ENCODE assay signal across 22 mouse cellular contexts in genomic region chr3:63814203-63814602, GRCm38 (mm10).
DNase-seq lines count a peak whose midpoint lies in the region; ATAC-seq lines count a peak whose summit lies in the region.
"Had no signal": no experiment of that assay in that cellular context is flagged by ENCODE, and none has a peak within 500 bp of the region (broad histone marks: within the 10 kb centered on the region; RNA-seq: fewer than 3 reads in every experiment).

No protein-coding gene starts in this region.

- H3K9me3 ChIP-seq in embryonic facial prominence, embryonic 14.5 days (ENCODE audit: control insufficient read depth, low read length) = no peaks in the 10 kb centered on the region
- no peaks in the 10 kb centered on the region for H3K9me3 ChIP-seq in embryonic facial prominence, embryonic 10.5 days
- no peaks in the 10 kb centered on the region for H3K9me3 ChIP-seq in intestine, embryonic 16.5 days (ENCODE audit: control insufficient read depth, low read length)
- H3K9me3 ChIP-seq in stomach, embryonic 15.5 days = no peaks in the 10 kb centered on the region
- H3K9me3 ChIP-seq: embryonic facial prominence, embryonic 13.5 days; forebrain, embryonic 10.5 days; forebrain, embryonic 13.5 days; hindbrain, embryonic 12.5 days; hindbrain, embryonic 15.5 days had no signal

- peak; percentile 12 for DNase-seq in embryonic facial prominence, embryonic 14.5 days (ENCODE audit: low spot score)
- no peak for DNase-seq in embryonic facial prominence, embryonic 10.5 days (ENCODE audit: low spot score)
- no peak for DNase-seq in spleen, adult 12 weeks (ENCODE audit: low spot score)
- no peak for DNase-seq in gastrocnemius, postnatal 14 days
- no peak for DNase-seq in ovary, adult 18-20 months (ENCODE audit: low spot score)
- DNase-seq: adrenal gland, postnatal 10 days; cerebellum, adult 11 months; cerebellum, adult 2 months; cerebellum, adult 9-11 months; cerebellum, postnatal 25 days; gastrocnemius, postnatal 10 days; heart, adult 11 months had no signal

- no peak overlapping the region for H3K9ac ChIP-seq in embryonic facial prominence, embryonic 14.5 days (ENCODE audit: low read depth, low read length)
- H3K9ac ChIP-seq in intestine, embryonic 16.5 days (ENCODE audit: low read depth, low read length) = no peak overlapping the region
- no peak overlapping the region for H3K9ac ChIP-seq in stomach, embryonic 15.5 days
- H3K9ac ChIP-seq: embryonic facial prominence, embryonic 13.5 days; forebrain, embryonic 13.5 days; hindbrain, embryonic 12.5 days; hindbrain, embryonic 15.5 days had no signal

- H3K27ac ChIP-seq in embryonic facial prominence, embryonic 14.5 days (replicated peaks; ENCODE audit: low read depth, low read length) = no peak overlapping the region
- no peak overlapping the region for H3K27ac ChIP-seq in embryonic facial prominence, embryonic 10.5 days (replicated peaks)
- peak overlapping the region; percentile 46 for H3K27ac ChIP-seq in intestine, embryonic 16.5 days (ENCODE audit: low read length)
- H3K27ac ChIP-seq in stomach, embryonic 15.5 days = no peak overlapping the region
- H3K27ac ChIP-seq: embryonic facial prominence, embryonic 13.5 days; forebrain, embryonic 10.5 days; forebrain, embryonic 13.5 days; hindbrain, embryonic 12.5 days; hindbrain, embryonic 15.5 days had no signal

- H3K4me1 ChIP-seq in embryonic facial prominence, embryonic 14.5 days (ENCODE audit: control insufficient read depth, insufficient read depth, low read length) = peaks cover 5% of the 10 kb centered on the region; the same call in 1 of the 2 replicates
- H3K4me1 ChIP-seq in embryonic facial prominence, embryonic 10.5 days = no peaks in the 10 kb centered on the region
- H3K4me1 ChIP-seq in intestine, embryonic 16.5 days (ENCODE audit: control insufficient read depth, insufficient read depth, low read length) = peaks cover 4% of the 10 kb centered on the region; the same call in 1 of the 2 replicates
- no peaks in the 10 kb centered on the region for H3K4me1 ChIP-seq in stomach, embryonic 15.5 days
- H3K4me1 ChIP-seq: forebrain, embryonic 10.5 days; forebrain, embryonic 13.5 days; hindbrain, embryonic 15.5 days had no signal

- H3K36me3 ChIP-seq in embryonic facial prominence, embryonic 14.5 days (ENCODE audit: control insufficient read depth, insufficient read depth, low read length) = no peaks in the 10 kb centered on the region
- no peaks in the 10 kb centered on the region for H3K36me3 ChIP-seq in embryonic facial prominence, embryonic 10.5 days (replicated peaks)
- H3K36me3 ChIP-seq in intestine, embryonic 16.5 days (ENCODE audit: control insufficient read depth, insufficient read depth, low read length) = no peaks in the 10 kb centered on the region
- no peaks in the 10 kb centered on the region for H3K36me3 ChIP-seq in stomach, embryonic 15.5 days
- H3K36me3 ChIP-seq: embryonic facial prominence, embryonic 13.5 days; hindbrain, embryonic 12.5 days; hindbrain, embryonic 15.5 days had no signal

- no peaks in the 10 kb centered on the region for H3K27me3 ChIP-seq in embryonic facial prominence, embryonic 14.5 days (replicated peaks; ENCODE audit: control insufficient read depth, insufficient read depth, low read length)
- H3K27me3 ChIP-seq in embryonic facial prominence, embryonic 10.5 days (replicated peaks; ENCODE audit: low read depth, poor library complexity, severe bottlenecking) = no peaks in the 10 kb centered on the region
- no peaks in the 10 kb centered on the region for H3K27me3 ChIP-seq in intestine, embryonic 16.5 days (replicated peaks; ENCODE audit: control insufficient read depth, insufficient read depth, low read length)
- no peaks in the 10 kb centered on the region for H3K27me3 ChIP-seq in stomach, embryonic 15.5 days (replicated peaks)
- H3K27me3 ChIP-seq: embryonic facial prominence, embryonic 13.5 days; forebrain, embryonic 13.5 days; hindbrain, embryonic 12.5 days; hindbrain, embryonic 15.5 days had no signal

- WGBS in embryonic facial prominence, embryonic 14.5 days = 40% methylated on average over 1 of the region's 1 CpGs
- WGBS in embryonic facial prominence, embryonic 10.5 days = 83% methylated on average over 1 of the region's 1 CpGs
- WGBS in intestine, embryonic 16.5 days = 55% methylated on average over 1 of the region's 1 CpGs
- 48% methylated on average over 1 of the region's 1 CpGs for WGBS in stomach, embryonic 15.5 days

- intact Hi-C loops in gastrocnemius, postnatal 14 days (cut with DNase I; ENCODE audit: low total_unique reads) = no loop called here

- H3K4me2 ChIP-seq in embryonic facial prominence, embryonic 14.5 days (ENCODE audit: low read depth, low read length) = no peak overlapping the region
- no peak overlapping the region for H3K4me2 ChIP-seq in intestine, embryonic 16.5 days (ENCODE audit: low read depth, low read length)
- H3K4me2 ChIP-seq in stomach, embryonic 15.5 days = no peak overlapping the region
- H3K4me2 ChIP-seq: embryonic facial prominence, embryonic 13.5 days; forebrain, embryonic 13.5 days; heart, embryonic 11.5 days; hindbrain, embryonic 12.5 days; hindbrain, embryonic 15.5 days had no signal

- no peak for ATAC-seq in embryonic facial prominence, embryonic 14.5 days (ENCODE audit: low read depth)
- peak; percentile 85 for ATAC-seq in intestine, embryonic 16.5 days
- ATAC-seq in stomach, embryonic 15.5 days (ENCODE audit: insufficient read depth, low FRiP score, low read depth) = 0 out of 2 replicates have a peak, but pooled peaks have one; percentile 47
- ATAC-seq: activated CD4-positive, CD25-positive, alpha-beta regulatory T cell, adult 4 months; forebrain, embryonic 13.5 days; forebrain, embryonic 16.5 days had no signal

- H3K4me3 ChIP-seq in embryonic facial prominence, embryonic 14.5 days (ENCODE audit: low read depth, low read length) = no peak overlapping the region
- no peak overlapping the region for H3K4me3 ChIP-seq in embryonic facial prominence, embryonic 10.5 days
- no peak overlapping the region for H3K4me3 ChIP-seq in intestine, embryonic 16.5 days (ENCODE audit: low read length)
- no peak overlapping the region for H3K4me3 ChIP-seq in stomach, embryonic 15.5 days (replicated peaks)
- H3K4me3 ChIP-seq: embryonic facial prominence, embryonic 13.5 days; forebrain, embryonic 10.5 days; forebrain, embryonic 13.5 days; hindbrain, embryonic 12.5 days; hindbrain, embryonic 15.5 days had no signal
